Mouse (Mus musculus) heart, embryonic 16.5 days (tissue): ENCODE measurements at regions not wholly inside any gene's neighbourhood (a gene's known extent, or its start where the extent isn't known, plus 50 kb on each side); places are given as distances from the start of the nearest gene placed in this dataset.

ENCODE experiments used
- ATAC-seq: fragments of 200-750 bp; cut with Nextera tagmentation; replicated peaks from 2 replicates; pipeline ENCODE4 v1.8.0; 2017; ENCODE audit warnings: moderate number of reproducible peaks; ENCODE audit not compliant: insufficient read depth, low FRiP score; ENCODE audit errors: extremely low read depth
- H3K27ac ChIP-seq: fragments of 300-500 bp; sonication (generic); 2 replicates; pipeline ENCODE4 v1.5.1; 2014; ENCODE audit warnings: mild to moderate bottlenecking, low read length, control low read depth, moderate library complexity
- H3K27me3 ChIP-seq: fragments of 300-500 bp; sonication (generic); 2 replicates; pipeline ENCODE4 v1.6.1; 2014; ENCODE audit warnings: low read length, mixed read lengths; ENCODE audit not compliant: control insufficient read depth, insufficient read depth
- H3K36me3 ChIP-seq: fragments of 300-500 bp; sonication (generic); 2 replicates; pipeline ENCODE4 v1.6.1; 2014; ENCODE audit not compliant: control insufficient read depth, insufficient read depth
- H3K4me1 ChIP-seq: fragments of 300-500 bp; sonication (generic); 2 replicates; pipeline ENCODE4 v1.6.1; 2014; ENCODE audit warnings: low read length, mixed read lengths; ENCODE audit not compliant: control insufficient read depth, insufficient read depth
- H3K4me2 ChIP-seq: fragments of 300-500 bp; sonication (generic); 2 replicates; pipeline ENCODE4 v1.6.1; 2014; ENCODE audit warnings: low read depth, mild to moderate bottlenecking, control low read depth, low read length
- H3K4me3 ChIP-seq: fragments of 300-500 bp; sonication (generic); 2 replicates; pipeline ENCODE4 v1.5.1; 2014; ENCODE audit warnings: mild to moderate bottlenecking, control low read depth, low read length
- H3K9ac ChIP-seq: fragments of 300-500 bp; sonication (generic); 2 replicates; pipeline ENCODE4 v1.6.1; 2014; ENCODE audit warnings: low read length, control low read depth
- H3K9me3 ChIP-seq: fragments of 300-500 bp; sonication (generic); replicated peaks from 2 replicates; pipeline ENCODE4 v1.6.1; 2016; ENCODE audit warnings: low read length; ENCODE audit not compliant: control insufficient read depth
- WGBS: fragments of 180-500 bp; shearing (Covaris S2); extraction: QIAGEN DNeasy Blood & Tissue Kit; methylation state at CpG from one replicate; pipeline ENCODE4 v1.1.7; 2014; 5-methylcytosine and 5-hydroxymethylcytosine counted together

DNA sequence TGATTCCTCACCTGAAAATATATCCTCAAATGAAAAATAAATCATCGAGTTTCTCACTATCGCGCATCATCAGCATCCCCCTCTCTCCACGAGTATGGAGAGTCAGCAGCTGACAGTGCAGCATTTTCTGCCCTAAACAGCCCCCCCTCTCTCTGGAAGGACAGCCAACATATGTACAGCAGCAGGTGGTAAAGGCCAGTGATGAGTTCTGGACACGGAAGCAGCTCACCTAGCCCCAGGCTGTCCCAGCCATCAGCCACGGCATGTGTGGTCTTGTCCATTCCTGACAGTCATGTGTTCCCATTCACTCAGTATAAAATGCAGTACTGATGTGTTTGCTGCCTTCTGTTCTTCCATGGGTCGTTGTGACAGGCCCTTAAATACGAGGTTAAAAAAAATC, 106.7 kb upstream of the Spdl1 start:
- Histone ChIP-seq H3K36me3 (no peaks in the 10 kb centered on the region), H3K27me3 (no peaks in the 10 kb centered on the region), H3K4me3 (no peak overlapping the region), H3K4me1 (no peaks in the 10 kb centered on the region; the same call in 1 of the 2 replicates), H3K27ac (no peak overlapping the region), H3K4me2 (no peak overlapping the region), H3K9ac (no peak overlapping the region), H3K9me3 (no peaks in the 10 kb centered on the region)
- no peak for ATAC-seq
- WGBS = 75% methylated on average over 8 of the region's 8 CpGs

DNA sequence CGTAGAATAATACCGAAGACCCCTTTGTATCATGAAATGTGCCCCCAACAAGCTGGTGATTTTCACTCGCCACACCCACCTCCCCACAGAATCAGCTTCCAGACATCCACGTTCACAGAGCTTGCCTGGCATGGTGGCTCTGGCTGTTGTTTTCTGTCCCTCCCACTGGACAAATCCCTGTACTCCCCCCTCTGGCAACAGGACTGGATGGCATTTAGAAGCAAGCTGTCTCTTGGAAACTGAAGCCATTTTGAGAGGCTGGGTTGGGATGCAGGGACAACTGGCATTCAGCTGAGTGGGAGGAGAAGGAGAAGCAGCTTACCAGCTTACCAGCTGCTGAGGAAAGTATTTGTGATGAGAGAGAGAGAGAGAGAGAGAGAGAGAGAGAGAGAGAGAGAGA, 105.6 kb upstream of the Spdl1 start:
- WGBS = 87% methylated on average over 4 of the region's 4 CpGs
- Histone ChIP-seq H3K9ac (no peak overlapping the region), H3K27me3 (no peaks in the 10 kb centered on the region), H3K4me1 (no peaks in the 10 kb centered on the region; the same call in 1 of the 2 replicates), H3K4me3 (no peak overlapping the region), H3K9me3 (no peaks in the 10 kb centered on the region), H3K27ac (no peak overlapping the region), H3K4me2 (no peak overlapping the region), H3K36me3 (no peaks in the 10 kb centered on the region)
- ATAC-seq = no peak

DNA sequence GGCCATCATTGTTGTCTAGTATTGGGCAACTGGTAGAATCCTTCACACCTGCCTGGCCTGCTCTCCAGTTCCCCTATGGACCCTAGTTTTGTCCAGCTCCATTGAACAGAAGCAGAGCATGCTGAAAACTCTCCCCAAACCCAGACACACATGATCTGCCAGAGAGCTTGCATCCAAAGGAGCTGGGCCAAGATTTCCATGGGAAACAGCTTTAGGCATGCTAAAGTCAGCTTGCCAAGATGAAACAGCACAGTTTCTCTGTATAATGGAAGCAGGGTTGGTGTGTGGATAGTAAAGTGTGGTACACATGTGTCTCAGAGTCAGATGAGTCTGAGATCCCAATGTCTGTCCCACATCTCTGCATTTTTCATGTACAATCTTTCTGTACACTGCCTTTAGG, 98.8 kb upstream of the Spdl1 start:
- Histone ChIP-seq H3K27ac (no peak overlapping the region), H3K27me3 (no peaks in the 10 kb centered on the region), H3K9me3 (no peaks in the 10 kb centered on the region), H3K4me1 (no peaks in the 10 kb centered on the region), H3K9ac (no peak overlapping the region), H3K4me3 (no peak overlapping the region), H3K4me2 (no peak overlapping the region), H3K36me3 (no peaks in the 10 kb centered on the region)
- no peak for ATAC-seq

DNA sequence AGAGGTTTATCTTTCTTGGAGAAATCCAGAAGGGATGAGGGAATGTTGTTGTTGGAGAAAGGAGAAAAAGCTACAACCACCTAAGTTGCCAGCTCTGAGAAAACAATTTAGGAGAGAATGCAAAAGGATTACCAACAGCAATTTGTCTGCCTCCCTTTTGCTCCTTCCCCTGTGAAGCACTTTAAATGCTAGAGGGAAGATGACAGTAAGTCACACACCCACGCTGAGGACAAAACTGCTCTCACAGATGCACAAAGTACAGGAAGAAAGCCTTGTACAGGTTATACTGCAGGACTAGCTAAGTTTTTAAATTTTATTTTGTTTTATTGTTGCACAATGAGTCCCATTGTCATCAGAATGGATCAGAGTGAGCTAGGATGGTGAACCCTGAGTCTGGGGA, 83.7 kb upstream of the Spdl1 start:
- no peak overlapping the region for H3K4me3 ChIP-seq
- ATAC-seq = no peak
- no peaks in the 10 kb centered on the region for H3K36me3 ChIP-seq
- no peaks in the 10 kb centered on the region for H3K9me3 ChIP-seq
- no peak overlapping the region for H3K27ac ChIP-seq
- no peak overlapping the region for H3K9ac ChIP-seq
- no peak overlapping the region for H3K4me2 ChIP-seq
- WGBS = 54% methylated on average over 1 of the region's 1 CpGs
- 0 out of 2 replicates have a peak, but pooled peaks cover 4% of the 10 kb centered on the region for H3K4me1 ChIP-seq
- no peaks in the 10 kb centered on the region for H3K27me3 ChIP-seq

DNA sequence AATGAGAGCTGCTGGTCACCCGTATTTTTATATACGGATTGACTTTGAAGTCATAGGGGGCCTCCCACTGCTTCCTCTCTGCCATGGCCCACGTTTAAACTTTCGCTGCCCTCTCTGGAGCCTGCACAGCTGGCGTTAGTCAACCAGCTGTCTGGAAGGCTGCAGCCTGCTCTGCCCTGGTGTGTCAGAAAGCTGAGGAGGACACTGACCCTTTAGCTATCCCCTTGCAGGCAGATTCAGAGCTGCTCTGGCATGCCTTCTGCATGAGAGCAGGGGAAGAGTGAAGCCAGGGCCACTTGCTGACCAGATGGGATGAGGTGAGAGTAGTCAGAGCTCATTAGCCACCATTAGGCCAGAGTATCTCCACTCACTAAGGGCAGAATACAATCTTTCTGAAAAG, 76.4 kb upstream of the Spdl1 start:
- no peak for ATAC-seq
- no peak overlapping the region for H3K9ac ChIP-seq
- 36% methylated on average over 5 of the region's 5 CpGs for WGBS

DNA sequence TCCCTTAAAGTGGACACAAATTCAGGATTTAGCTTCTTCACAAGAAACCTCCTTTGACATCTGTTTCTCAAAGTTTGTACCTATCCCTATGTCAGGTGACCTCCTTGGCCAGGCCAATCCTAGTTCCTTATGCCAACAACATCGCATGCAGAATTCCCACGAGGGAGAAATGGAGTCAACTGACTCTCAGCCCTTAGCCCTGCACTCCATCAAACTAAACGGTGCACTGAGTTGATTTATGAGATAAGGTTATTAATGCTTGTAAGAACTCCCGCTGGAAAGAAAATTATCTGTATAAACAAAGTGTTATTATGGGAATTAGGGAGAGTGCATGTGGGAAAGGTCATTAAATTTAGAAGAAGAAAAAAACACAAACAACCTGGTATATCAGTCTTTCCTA, 70.8 kb upstream of the Spdl1 start:
- Histone ChIP-seq H3K36me3 (no peaks in the 10 kb centered on the region), H3K4me1 (no peaks in the 10 kb centered on the region), H3K4me3 (no peak overlapping the region), H3K27me3 (no peaks in the 10 kb centered on the region), H3K27ac (no peak overlapping the region), H3K9me3 (no peaks in the 10 kb centered on the region), H3K4me2 (no peak overlapping the region), H3K9ac (no peak overlapping the region)
- ATAC-seq = no peak
- 53% methylated on average over 4 of the region's 4 CpGs for WGBS

More for the DNA sequence above, 76.4 kb upstream of the Spdl1 start:
- no peaks in the 10 kb centered on the region for H3K27me3 ChIP-seq
- no peaks in the 10 kb centered on the region for H3K4me1 ChIP-seq
- no peak overlapping the region for H3K27ac ChIP-seq
- H3K9me3 ChIP-seq = no peaks in the 10 kb centered on the region
- no peak overlapping the region for H3K4me3 ChIP-seq
- no peak overlapping the region for H3K4me2 ChIP-seq
- no peaks in the 10 kb centered on the region for H3K36me3 ChIP-seq

DNA sequence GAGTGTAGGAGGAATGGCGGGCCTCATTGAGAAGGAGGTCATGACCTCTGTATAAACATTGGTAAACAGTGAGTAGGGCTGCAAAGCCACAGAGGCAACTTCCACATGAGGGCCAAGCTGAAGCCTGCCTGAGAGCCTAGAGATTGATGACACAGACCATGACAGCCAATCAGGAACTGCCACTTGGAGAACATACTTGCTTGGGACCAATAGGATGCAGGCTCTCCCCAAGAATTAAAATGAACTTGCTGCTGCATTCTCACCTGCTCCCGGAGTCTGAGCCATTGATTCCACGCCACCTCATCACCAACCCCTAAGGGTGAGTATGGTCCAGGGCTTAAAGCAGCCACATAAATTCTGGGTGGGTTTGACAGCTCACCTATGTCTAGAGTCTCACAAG, 66.0 kb upstream of the Spdl1 start:
- no peak overlapping the region for H3K27ac ChIP-seq
- no peak overlapping the region for H3K4me3 ChIP-seq
- no peak overlapping the region for H3K9ac ChIP-seq
- ATAC-seq = no peak
- H3K4me2 ChIP-seq = no peak overlapping the region
- H3K4me1 ChIP-seq = no peaks in the 10 kb centered on the region
- H3K36me3 ChIP-seq = no peaks in the 10 kb centered on the region
- 79% methylated on average over 3 of the region's 3 CpGs for WGBS
- no peaks in the 10 kb centered on the region for H3K9me3 ChIP-seq
- no peaks in the 10 kb centered on the region for H3K27me3 ChIP-seq

DNA sequence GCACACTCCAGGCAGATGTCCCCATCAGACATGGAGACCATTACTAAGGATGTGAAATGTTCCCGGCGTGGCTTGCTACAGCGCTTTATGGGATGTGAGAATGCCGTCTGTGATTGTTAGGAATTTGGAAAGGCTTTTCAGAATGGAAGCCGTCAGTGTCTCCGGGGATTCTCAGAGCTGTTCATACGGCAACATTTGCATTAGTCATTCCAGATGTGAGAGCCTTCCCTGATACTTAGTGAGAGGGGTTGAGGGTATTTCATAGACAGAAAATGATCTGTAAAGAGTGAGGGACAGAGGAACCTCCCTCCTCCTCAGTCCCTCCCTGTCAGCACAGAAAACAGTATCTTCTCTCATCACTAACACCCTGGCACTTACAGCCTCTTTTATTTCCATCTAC, 62.2 kb upstream of the Spdl1 start:
- Histone ChIP-seq H3K9ac (no peak overlapping the region), H3K4me2 (no peak overlapping the region), H3K9me3 (no peaks in the 10 kb centered on the region), H3K4me3 (no peak overlapping the region), H3K27ac (no peak overlapping the region), H3K27me3 (no peaks in the 10 kb centered on the region), H3K36me3 (no peaks in the 10 kb centered on the region), H3K4me1 (no peaks in the 10 kb centered on the region)
- ATAC-seq = no peak
- WGBS = 55% methylated on average over 7 of the region's 7 CpGs

GRCm38 (mm10) chr11:34888374-34889136, 55.1 kb upstream of the Spdl1 start:
- no peaks in the 10 kb centered on the region for H3K27me3 ChIP-seq
- no peaks in the 10 kb centered on the region for H3K36me3 ChIP-seq
- H3K4me2 ChIP-seq = no peak overlapping the region
- H3K9ac ChIP-seq = no peak overlapping the region
- no peak overlapping the region for H3K27ac ChIP-seq
- no peaks in the 10 kb centered on the region for H3K9me3 ChIP-seq
- H3K4me1 ChIP-seq = no peaks in the 10 kb centered on the region
- no peak for ATAC-seq
- 76% methylated on average over 7 of the region's 7 CpGs for WGBS
- no peak overlapping the region for H3K4me3 ChIP-seq
